Mouse (Mus musculus) T-cell, adult 2 months (primary cell): ENCODE data around the gene 2310034G01Rik.

Source experiments
- DNase-seq: peaks from one replicate; pipeline ENCODE4 v3.0.0; 2022; ENCODE audit warnings: low spot score

2310034G01Rik gene

GRCm38 (mm10) chr19:46328081-46329030 lies 21.7 kb downstream of the 2310034G01Rik start, which contains the start of gene Fbxl15:
Gene Fbxl15 (plus strand): TSS chr19:46328184.
- DNase-seq = peak; percentile 91

GRCm38 (mm10) chr19:46327531-46328064 lies 22.5 kb downstream of the 2310034G01Rik start:
- no peak for DNase-seq

GRCm38 (mm10) chr19:46326756-46327305 lies 23.3 kb downstream of the 2310034G01Rik start, which contains the start of gene Psd:
Gene Psd (minus strand): TSS chr19:46327156.
- no peak for DNase-seq

- no peak for DNase-seq
Observed at GRCm38 (mm10) chr19:46326019-46326755, 23.9 kb downstream of the 2310034G01Rik start.

DNA sequence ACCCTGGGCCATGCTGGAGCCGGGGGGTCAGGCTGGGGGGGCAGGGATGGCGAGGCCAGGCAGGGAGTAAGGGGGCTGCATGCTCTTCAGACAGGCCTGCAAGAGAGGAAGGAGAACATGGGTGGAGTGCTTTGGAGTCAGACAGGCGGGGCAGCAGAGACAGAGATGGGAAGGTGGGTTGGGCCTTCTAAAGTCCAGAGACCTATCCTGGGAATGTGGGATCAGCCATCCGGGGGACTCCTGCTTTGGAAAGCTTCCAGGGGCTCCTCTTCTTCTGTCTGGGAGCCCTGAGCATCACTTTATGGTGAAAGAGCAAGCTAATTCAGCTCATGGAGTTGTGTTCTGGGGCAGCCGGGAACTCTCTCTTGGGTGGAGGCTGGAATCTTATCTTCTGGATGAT lies 25.2 kb downstream of the 2310034G01Rik start:
- DNase-seq = no peak

DNA sequence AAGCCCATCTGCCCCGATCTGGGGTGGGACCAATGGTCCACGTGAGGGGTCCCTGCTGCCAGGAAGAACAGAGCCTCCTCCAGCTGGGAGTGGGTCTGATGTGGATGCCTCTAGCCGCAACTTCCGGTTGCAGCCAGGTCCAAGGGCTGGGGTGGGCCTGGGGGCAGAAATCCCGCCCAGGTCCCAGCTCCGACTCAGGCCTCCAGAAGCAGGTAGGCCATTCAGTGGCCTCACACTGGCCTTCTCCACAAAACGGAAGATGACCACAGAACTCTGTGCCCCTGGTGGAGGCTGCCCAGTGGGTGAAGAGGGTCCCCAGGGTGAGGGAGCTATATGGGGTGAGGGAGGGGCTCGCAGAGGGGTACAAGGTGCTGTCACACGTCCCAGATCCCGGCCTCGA lies 25.7 kb downstream of the 2310034G01Rik start:
- DNase-seq = no peak

DNA sequence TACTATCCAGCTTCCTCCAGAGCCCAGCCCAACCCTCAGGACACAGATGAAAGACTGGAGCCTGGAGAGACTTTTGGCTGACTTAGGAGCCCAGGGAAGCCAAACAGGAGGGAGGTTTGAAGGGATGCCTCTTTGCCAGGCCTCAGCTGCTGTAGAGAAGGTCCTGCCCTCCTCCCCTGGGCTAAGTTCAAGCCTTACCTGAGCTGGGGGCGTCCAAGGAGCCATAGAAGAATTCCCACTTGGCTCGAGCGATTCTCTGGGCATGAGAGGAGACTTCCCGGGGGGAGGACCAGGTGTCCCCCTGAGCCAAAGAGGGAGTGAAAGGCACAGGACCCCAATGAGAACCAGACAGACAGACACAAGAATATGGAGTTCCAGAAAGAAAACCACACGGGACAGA lies 26.4 kb downstream of the 2310034G01Rik start:
- no peak for DNase-seq

GRCm38 (mm10) chr19:46322996-46323572 lies 27.0 kb downstream of the 2310034G01Rik start:
- DNase-seq = no peak

DNA sequence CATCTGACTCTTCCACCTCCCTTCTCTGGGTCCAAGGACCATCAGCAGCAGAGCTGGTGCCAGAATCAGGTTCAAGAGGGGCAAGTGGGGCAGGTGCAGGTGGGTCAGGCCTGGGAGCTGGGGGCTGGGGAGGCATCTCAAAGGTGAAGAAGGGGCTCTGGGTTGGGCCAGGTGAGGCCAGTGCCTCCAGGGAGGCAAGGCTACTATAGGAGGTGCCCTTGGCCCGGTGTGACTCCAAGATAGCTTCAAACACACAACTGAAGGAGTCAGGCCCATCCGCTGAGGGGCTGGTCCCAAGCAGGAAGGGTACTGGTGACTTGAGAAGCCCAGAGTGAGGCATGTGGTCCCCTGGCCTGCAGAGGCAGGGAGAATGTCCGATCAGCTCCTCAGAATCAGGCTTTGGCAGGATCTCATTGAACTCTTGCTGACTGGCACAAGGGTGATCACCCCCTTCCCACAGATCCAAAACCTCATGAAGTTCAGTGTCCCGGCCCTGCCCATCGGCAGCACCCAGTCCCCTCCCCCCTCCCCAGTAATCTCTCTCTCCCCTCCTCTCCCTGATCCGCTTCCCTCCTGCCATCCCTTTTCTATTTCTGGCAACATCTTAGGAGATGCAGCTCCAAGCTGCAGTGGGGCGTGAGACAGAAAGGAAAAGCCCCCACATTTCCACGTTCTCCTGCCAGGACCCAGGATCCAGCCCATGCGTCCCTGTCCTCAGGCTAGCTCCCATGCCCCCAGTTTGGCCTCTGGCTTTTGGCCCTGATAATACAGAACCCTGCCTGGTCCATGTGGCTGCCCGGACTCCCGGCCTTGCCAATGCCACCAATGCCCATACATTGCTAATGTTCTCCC lies 27.7 kb downstream of the 2310034G01Rik start:
- no peak for DNase-seq

GRCm38 (mm10) chr19:46321101-46321943 lies 28.8 kb downstream of the 2310034G01Rik start:
- DNase-seq = peak; percentile 49

- DNase-seq = no peak
Observed at GRCm38 (mm10) chr19:46320076-46320785, 29.9 kb downstream of the 2310034G01Rik start.

DNA sequence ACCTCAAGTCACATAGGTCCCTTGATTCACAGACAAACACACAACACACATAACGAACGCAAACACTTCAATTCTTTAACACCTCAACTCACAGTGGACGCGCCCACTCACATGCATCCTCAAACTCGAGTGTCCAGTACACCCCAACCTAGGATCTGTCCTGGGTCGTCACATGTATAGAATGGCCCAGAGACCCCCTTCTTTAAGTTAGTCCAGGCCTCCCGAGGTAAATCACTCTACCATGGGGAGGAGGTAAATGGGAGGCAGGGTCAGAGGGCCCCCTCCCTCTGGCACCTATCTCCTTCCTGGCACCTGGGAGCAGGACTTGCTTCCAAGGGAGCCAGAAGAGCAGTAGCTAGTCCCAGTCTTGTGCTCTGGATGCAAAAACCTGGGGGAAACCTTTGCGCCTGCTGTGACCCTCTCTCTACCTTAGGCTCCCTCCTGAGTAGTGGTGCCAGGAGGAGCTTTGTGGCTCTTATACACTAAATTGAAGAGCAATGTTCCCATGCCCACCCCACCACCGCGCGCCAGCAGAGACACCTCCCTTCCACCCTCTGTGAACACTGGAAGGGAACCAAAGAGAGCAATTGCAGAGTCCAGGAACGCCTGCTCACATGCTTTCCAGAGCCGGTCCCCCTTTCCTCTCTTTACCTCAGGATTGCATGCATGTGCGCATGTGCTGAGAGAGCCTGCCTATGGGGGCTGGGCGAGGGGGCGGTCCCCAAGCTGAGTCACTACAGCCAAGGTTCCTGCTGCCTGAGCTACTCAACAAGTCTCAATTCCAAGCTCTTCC lies 31.3 kb downstream of the 2310034G01Rik start:
- DNase-seq = no peak

DNA sequence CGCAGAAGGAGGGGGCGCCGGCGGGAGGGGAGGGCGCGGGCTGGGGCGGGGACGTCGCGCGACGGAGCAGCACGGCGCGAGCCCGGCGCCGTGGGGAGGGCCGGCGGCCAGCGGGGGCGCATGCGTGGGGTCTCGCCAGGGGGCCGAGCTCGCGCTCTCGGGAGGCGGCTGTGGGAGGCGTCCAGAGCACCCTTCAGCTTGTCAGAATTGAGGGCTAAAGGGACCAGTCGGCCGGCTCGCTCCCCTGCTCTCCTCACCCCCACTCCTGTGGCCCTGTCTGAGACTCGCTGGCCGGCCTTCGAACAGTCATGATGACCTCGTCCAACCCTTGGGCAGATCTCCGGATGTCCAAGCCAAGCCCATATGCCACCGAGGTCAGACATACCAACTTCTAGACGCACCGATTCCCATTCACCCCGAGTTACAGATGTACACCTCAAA lies 32.1 kb downstream of the 2310034G01Rik start:
- no peak for DNase-seq

DNA sequence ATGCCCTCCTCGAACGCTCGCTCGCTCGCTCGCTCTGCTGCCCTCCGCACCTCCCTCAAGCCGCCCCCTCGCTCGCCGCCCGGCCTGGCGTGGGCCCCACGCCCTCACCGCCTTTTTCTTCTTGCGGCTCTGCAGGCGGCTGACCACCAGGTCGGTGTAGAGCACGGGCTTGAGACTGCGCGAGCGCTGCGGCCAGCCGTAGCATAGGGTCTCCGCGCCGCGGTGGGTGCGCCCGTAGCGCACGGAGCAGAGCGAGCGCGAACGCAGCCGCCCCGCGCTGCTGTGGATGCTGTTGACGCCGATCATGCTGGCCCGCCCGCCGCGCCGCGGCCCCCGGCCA lies 32.6 kb downstream of the 2310034G01Rik start:
- DNase-seq = no peak

DNA sequence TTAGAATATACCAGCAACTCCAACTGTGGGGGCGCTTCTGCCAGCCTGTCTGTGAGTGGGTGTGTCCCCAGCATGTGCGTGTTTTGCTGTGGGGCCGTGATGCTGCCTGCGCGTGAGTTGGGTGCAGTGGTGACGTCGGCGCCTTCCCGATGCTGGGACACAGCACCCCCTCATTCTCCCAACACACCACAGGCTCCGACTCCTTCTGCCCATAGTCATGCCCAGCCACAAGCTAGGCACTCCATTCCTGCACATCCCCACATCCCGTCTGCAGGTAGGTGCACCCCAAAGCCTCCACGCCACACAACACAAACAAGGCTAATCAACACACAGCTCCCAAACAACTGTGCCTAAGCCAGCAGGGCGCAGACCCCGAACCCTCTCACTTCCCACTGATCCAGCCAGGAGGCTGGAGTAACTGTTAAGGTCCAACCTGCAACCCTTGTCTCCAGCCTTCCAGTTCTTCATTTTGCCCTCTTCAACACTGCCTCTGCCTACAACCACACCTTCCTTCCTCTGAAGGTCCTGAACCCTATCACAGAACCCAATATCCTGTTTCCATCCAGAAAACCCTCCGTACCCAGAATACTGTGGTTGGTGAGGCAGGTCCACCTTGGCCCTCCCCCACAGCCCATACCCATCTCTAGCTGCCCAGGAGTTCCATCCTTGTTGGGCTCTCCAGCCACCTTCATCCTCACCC lies 33.1 kb downstream of the 2310034G01Rik start:
- no peak for DNase-seq

DNA sequence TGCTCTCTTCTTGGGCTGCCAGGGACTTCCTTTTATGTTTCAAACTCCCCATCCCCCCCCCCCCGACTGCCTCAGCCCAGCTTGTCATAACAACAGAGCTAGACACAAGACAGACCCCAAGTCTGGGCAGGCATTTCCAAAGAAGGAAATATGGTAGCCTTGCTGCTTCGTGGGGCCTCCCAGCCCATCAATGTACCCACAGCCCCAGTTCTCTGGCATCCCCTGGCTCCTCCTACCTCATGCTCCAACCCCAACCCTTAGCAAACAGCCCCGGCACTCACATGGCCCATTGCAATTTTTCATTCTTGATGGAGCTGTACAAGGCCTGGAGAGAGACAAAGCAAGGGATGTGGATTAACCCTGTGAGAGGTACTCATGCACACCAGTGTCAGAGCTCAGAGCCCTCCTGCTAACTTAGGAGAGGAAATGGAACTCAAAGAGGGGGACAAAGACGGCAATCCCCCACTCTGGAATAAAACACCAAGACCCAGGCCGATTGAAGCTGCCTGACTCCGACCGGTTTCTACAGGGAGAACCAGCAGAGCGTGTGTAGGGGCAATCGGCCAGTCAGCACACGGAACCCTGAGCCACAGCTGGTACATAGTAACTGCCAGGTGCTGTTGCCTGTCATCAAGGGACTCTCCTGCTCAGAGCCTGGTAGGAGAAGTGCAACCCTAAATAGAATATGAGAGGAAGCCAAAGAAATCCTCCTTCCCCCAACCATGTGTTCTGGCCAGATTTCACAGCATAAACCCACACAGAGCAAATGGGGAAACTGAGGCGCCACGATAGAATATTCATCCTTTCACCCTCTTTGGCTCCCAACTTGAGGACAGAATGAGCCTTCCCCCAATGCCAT lies 34.1 kb downstream of the 2310034G01Rik start:
- no peak for DNase-seq
